Mouse (Mus musculus): ENCODE measurements at regions not wholly inside any gene's neighbourhood (a gene's known extent, or its start where the extent isn't known, plus 50 kb on each side); places are given as distances from the start of the nearest gene placed in this dataset.

DNA sequence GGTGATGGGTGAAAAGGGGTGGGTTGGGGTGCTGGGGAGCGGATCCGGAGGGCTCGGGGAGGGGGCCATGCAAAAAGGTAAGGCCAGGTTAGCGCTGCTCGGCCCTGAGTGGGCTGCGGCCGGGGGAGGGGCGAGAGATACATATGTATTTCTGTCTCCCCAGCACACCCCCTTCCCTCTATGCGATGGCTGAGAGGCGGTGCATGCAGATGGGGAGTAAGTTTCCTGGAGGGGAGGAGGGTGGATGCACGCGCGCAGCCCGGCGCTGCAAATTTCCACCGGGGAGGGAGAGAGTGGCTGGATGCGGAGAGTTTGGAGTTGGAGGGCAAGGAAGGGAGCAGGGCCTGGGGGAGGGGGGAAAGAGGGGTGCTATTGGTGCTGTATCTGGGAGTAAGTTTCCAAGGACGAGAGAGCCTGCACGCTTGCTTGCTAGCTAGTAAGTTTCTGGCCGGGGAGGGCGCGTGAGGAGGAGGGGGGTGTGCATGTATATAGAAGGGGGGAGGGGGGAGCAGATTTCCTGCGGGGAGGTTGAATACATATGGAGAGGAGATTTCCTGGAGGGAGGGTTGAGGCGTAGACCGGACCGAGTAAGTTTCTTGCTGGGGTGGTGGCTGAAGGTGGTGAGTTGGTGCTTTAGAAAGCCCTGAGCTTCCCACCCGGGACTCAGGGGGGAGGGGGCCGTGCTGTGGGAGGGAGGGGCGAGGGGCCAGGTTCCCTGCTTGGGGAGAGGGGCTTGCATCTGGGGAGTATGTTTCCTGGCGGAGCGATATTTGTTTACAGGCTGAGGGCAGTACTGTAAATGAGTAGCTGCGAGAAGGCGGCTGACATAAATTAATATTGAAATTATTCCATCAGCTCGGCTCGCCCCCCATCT lies 130.8 kb upstream of the Ubr2 start:
- TF ChIP-seq CTCF (IDR thresholded peaks at IDR 0.05; ENCODE audit: borderline replicate concordance, insufficient read depth, low read depth, low read length): no peak
- TF ChIP-seq POLR2A (IDR thresholded peaks at IDR 0.05; ENCODE audit: borderline replicate concordance, insufficient read depth, low read length): no peak
